Mouse (Mus musculus) heart, postnatal 4 days (tissue): ENCODE results near the gene 4932414N04Rik. TPM values are rescaled to one million over a fixed set of nuclear protein-coding genes. Genes with fewer than 3 reads are reported as not detected.

Source experiments
- total RNA-seq, 2 experiments: library from RNA; stranded (reverse); gene quantifications; 2 replicates each; pipeline ENCODE4 v1.2.3; 2021

The 4932414N04Rik gene
- total RNA-seq, 2 experiments from 2014 or later: not detected

Other genes starting within 250 kb of the 4932414N04Rik start
- 100 to 1,000 TPM; 160 to 163 TPM for gene Stk39, start 184.2 kb upstream of the 4932414N04Rik start, total RNA-seq
- not detected for gene 4933409G03Rik, start 74.1 kb upstream of the 4932414N04Rik start, total RNA-seq
- 10 to 100 TPM; 20.7 to 24.4 TPM for gene Cers6, start 205.0 kb downstream of the 4932414N04Rik start, total RNA-seq